9 mouse cellular contexts compared by ENCODE assay signal in the genomic region with DNA sequence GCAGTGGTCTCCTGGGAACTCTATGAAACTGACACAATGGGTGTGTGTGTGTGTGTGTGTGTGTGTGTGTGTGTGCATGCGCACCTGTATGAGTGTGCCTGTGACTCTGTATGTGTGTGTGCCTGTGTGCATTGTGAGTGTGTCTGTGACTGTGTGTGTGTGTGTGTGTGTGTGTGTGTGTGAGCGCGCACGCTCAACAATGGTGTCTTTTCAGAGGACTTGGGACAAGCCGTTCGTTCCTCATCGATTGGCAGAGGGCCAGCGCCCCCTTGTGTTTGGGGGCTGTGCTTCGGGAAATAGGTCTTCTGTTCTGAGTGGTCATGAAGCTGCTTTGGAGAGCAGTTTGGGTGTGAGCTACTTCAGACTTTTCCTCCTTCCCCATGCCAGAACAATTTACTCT. TPM values are rescaled to one million over a fixed set of nuclear protein-coding genes. Genes with fewer than 3 reads are reported as not detected.
DNase-seq lines count a peak whose midpoint lies in the region; ATAC-seq lines count a peak whose summit lies in the region.
"Not testable (repeated sequence)": the region's sequence is repeated elsewhere in the genome, so short reads cannot be mapped to it uniquely, and the experiment has no call there.
"Had no signal": no experiment of that assay in that cellular context is flagged by ENCODE, and none has a peak within 500 bp of the region (broad histone marks: within the 10 kb centered on the region; RNA-seq: fewer than 3 reads in every experiment).

No protein-coding gene starts in this region.

- WGBS in intestine, embryonic 15.5 days: 13% methylated on average over 9 of the region's 9 CpGs
- WGBS in neural tube, embryonic 12.5 days: 12% methylated on average over 9 of the region's 9 CpGs

- ATAC-seq in intestine, embryonic 15.5 days: peak; percentile 31; the same call in 1 of the 2 replicates
- ATAC-seq in megakaryocyte, adult 5-6 weeks (ENCODE audit: poor library complexity, severe bottlenecking): peak; percentile 66
- ATAC-seq in neural tube, embryonic 12.5 days (ENCODE audit: low FRiP score, low read depth): peak; percentile 56; the same call in 1 of the 2 replicates

- H3K27ac ChIP-seq in intestine, embryonic 15.5 days; neural tube, embryonic 12.5 days: not testable (repeated sequence)

- not testable (repeated sequence) for H3K36me3 ChIP-seq in intestine, embryonic 15.5 days; neural tube, embryonic 12.5 days

- H3K27me3 ChIP-seq in intestine, embryonic 15.5 days (replicated peaks); neural tube, embryonic 12.5 days (replicated peaks): not testable (repeated sequence)

- not testable (repeated sequence) for H3K4me3 ChIP-seq in intestine, embryonic 15.5 days (replicated peaks); neural tube, embryonic 12.5 days

- peak; percentile 43 for DNase-seq in WW6 (ENCODE audit: low read depth, low spot score)
- peak; percentile 47 for DNase-seq in embryo, embryonic 11.5 days (ENCODE audit: low read depth, low spot score)
- peak; percentile 51 for DNase-seq in forelimb bud, embryonic 11.5 days (ENCODE audit: low read depth, low spot score)
- peak; percentile 46 for DNase-seq in left cerebral cortex, postnatal 14 days (ENCODE audit: low spot score in 2 of 2)
- DNase-seq in thymus, postnatal 25 days: peak; percentile 14

- not testable (repeated sequence) for H3K9ac ChIP-seq in intestine, embryonic 15.5 days; neural tube, embryonic 12.5 days

- not testable (repeated sequence) for H3K9me3 ChIP-seq in intestine, embryonic 15.5 days; neural tube, embryonic 12.5 days

- not testable (repeated sequence) for H3K4me1 ChIP-seq in intestine, embryonic 15.5 days (replicated peaks); neural tube, embryonic 12.5 days

- not testable (repeated sequence) for H3K4me2 ChIP-seq in intestine, embryonic 15.5 days (replicated peaks); neural tube, embryonic 12.5 days (replicated peaks)

- intact Hi-C loops in left cerebral cortex, postnatal 14 days (cut with DNase I): not testable (repeated sequence)

RNA-seq across cellular contexts. Expression of gene Susd5, which starts 35.2 kb away (rescaled TPM):
- 0.42 and 0.63 TPM in 2 replicates for polyA plus RNA-seq in intestine, embryonic 15.5 days (2015; fragmentation: Nextera tagmentation; extraction: Ambion mirVana)
- 10 to 100 TPM; 12.7 to 16.9 TPM for total RNA-seq in left cerebral cortex, postnatal 14 days (2021)
- total RNA-seq in megakaryocyte, adult 5-6 weeks (2015): 0.32 TPM in 1 of 2 replicates, not detected in the other
- not detected in 2 replicates for total RNA-seq in megakaryocyte, adult 5-6 weeks (2017)
- polyA plus RNA-seq in neural tube, embryonic 12.5 days (2016; fragmentation: Nextera tagmentation; extraction: Ambion mirVana): 1.8 and 2.3 TPM in 2 replicates
- total RNA-seq: hematopoietic stem cell, adult 5-6 weeks had no signal

RNA-seq across cellular contexts. Expression of gene Fbxl2, which starts 46.2 kb away (rescaled TPM):
- polyA plus RNA-seq in intestine, embryonic 15.5 days (2015; fragmentation: Nextera tagmentation; extraction: Ambion mirVana): 2.7 and 3.2 TPM in 2 replicates
- total RNA-seq in left cerebral cortex, postnatal 14 days (2021): 10 to 100 TPM; 50.7 to 56.1 TPM
- 3.5 TPM in 2 replicates for total RNA-seq in megakaryocyte, adult 5-6 weeks (2015)
- total RNA-seq in megakaryocyte, adult 5-6 weeks (2017): 3.8 and 6.7 TPM in 2 replicates
- polyA plus RNA-seq in neural tube, embryonic 12.5 days (2016; fragmentation: Nextera tagmentation; extraction: Ambion mirVana): 13.2 and 14.8 TPM in 2 replicates

Comparison
In these comparisons a context has a peak if more than half of its experiments do, and no peak if none do; other contexts are left out.
1. RNA of gene Susd5, which starts 35.2 kb away (total RNA-seq): 12.7 to 16.9 TPM in left cerebral cortex, postnatal 14 days; 0.32 TPM in megakaryocyte, adult 5-6 weeks; every median in the first group is over 10 times any median in the second.
2. RNA of gene Fbxl2, which starts 46.2 kb away (total RNA-seq): 50.7 to 56.1 TPM in left cerebral cortex, postnatal 14 days; 3.5 to 6.7 TPM in megakaryocyte, adult 5-6 weeks; every median in the first group is over 4 times any median in the second.
3. Peak in every context shown above with its lines, with median percentiles within 50 percentile points of each other: DNase-seq and ATAC-seq.